ENCODE assay signal across 8 mouse cellular contexts in the genomic region with DNA sequence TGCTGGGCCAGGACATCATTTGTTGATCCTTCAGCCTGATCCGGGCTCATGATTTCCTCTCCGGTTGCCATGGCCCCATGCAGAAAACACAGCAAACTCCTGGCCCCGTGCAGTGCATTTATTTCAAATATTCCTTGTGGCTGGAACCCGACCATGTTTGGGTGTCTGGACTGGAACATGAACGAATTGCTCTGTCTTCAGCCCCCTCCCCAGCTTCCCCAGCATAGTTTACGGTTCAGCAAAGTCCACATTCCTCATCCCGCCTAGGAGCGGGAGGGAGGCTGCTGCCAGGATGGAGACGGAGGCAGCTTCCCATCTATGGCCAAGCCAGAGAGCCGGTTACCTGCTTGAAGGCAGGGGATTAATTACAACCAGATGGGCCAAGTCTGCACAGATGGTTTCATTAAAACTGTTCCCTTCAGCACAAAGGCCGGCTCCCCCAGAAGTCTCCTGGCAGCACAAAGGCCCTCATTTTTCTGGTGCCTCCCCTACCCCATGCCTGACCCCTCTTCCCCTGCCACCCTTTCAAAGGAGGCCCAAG.
DNase-seq lines count a peak whose midpoint lies in the region; ATAC-seq lines count a peak whose summit lies in the region.

No protein-coding gene starts in this region.

- H3K9me3 ChIP-seq in heart, embryonic 11.5 days (replicated peaks; ENCODE audit: control insufficient read depth, low read length) = no peaks in the 10 kb centered on the region
- no peaks in the 10 kb centered on the region for H3K9me3 ChIP-seq in embryonic facial prominence, embryonic 10.5 days
- no peaks in the 10 kb centered on the region for H3K9me3 ChIP-seq in hindbrain, embryonic 12.5 days (replicated peaks)
- no peaks in the 10 kb centered on the region for H3K9me3 ChIP-seq in lung, embryonic 16.5 days (ENCODE audit: control insufficient read depth, low read length)

- H3K4me3 ChIP-seq in heart, embryonic 11.5 days (ENCODE audit: low read depth, low read length) = no peak overlapping the region
- H3K4me3 ChIP-seq in embryonic facial prominence, embryonic 10.5 days = peak overlapping the region; percentile 1; the same call in 1 of the 2 replicates
- no peak overlapping the region for H3K4me3 ChIP-seq in hindbrain, embryonic 12.5 days
- H3K4me3 ChIP-seq in lung, embryonic 16.5 days (ENCODE audit: low read length) = no peak overlapping the region

- WGBS in heart, embryonic 11.5 days (ENCODE audit: insufficient replicate concordance) = 28% methylated on average over 11 of the region's 11 CpGs
- 18% methylated on average over 11 of the region's 11 CpGs for WGBS in embryonic facial prominence, embryonic 10.5 days
- WGBS in hindbrain, embryonic 12.5 days = 18% methylated on average over 11 of the region's 11 CpGs
- WGBS in lung, embryonic 16.5 days = 31% methylated on average over 11 of the region's 11 CpGs

- H3K4me2 ChIP-seq in heart, embryonic 11.5 days = no peak overlapping the region
- H3K4me2 ChIP-seq in hindbrain, embryonic 12.5 days (replicated peaks) = no peak overlapping the region
- no peak overlapping the region for H3K4me2 ChIP-seq in lung, embryonic 16.5 days (ENCODE audit: low read depth, low read length)

- DNase-seq in heart, postnatal 36 days = no peak
- DNase-seq in embryonic facial prominence, embryonic 10.5 days (ENCODE audit: low spot score) = peak; percentile 92
- no peak for DNase-seq in adrenal gland, postnatal 10 days
- no peak for DNase-seq in thymus, adult 18-20 months
- DNase-seq in adrenal gland, postnatal 4 days (ENCODE audit: low spot score in 2 of 2) = no peak

- peak overlapping the region; percentile 82 for H3K27ac ChIP-seq in heart, embryonic 11.5 days (ENCODE audit: low read depth, low read length)
- peak overlapping the region; percentile 88 for H3K27ac ChIP-seq in embryonic facial prominence, embryonic 10.5 days (replicated peaks)
- peak overlapping the region; percentile 84 for H3K27ac ChIP-seq in hindbrain, embryonic 12.5 days
- H3K27ac ChIP-seq in lung, embryonic 16.5 days (ENCODE audit: low read length) = peak overlapping the region; percentile 17

- ATAC-seq in heart, embryonic 11.5 days (replicated peaks; ENCODE audit: insufficient number of reproducible peaks, low FRiP score, low TSS enrichment) = no peak; the same call in 1 of the 2 replicates
- peak; percentile 70 for ATAC-seq in hindbrain, embryonic 12.5 days (ENCODE audit: low FRiP score)
- ATAC-seq in lung, embryonic 16.5 days (ENCODE audit: low read depth) = peak; percentile 9; the same call in 1 of the 2 replicates

- H3K36me3 ChIP-seq in heart, embryonic 11.5 days (ENCODE audit: control insufficient read depth, insufficient read depth, low read length) = peaks cover 3% of the 10 kb centered on the region; the same call in 1 of the 2 replicates
- H3K36me3 ChIP-seq in embryonic facial prominence, embryonic 10.5 days (replicated peaks) = peaks cover 20% of the 10 kb centered on the region
- 0 out of 2 replicates have a peak, but pooled peaks cover 4% of the 10 kb centered on the region for H3K36me3 ChIP-seq in hindbrain, embryonic 12.5 days
- H3K36me3 ChIP-seq in lung, embryonic 16.5 days (ENCODE audit: control insufficient read depth, insufficient read depth, low read length) = no peaks in the 10 kb centered on the region

- H3K9ac ChIP-seq in heart, embryonic 11.5 days (ENCODE audit: low read depth, low read length) = no peak overlapping the region
- H3K9ac ChIP-seq in hindbrain, embryonic 12.5 days = no peak overlapping the region
- H3K9ac ChIP-seq in lung, embryonic 16.5 days (ENCODE audit: low read length) = no peak overlapping the region

- intact Hi-C loops in heart, postnatal 36 days (cut with DNase I) = no loop called here

- peaks cover 33% of the 10 kb centered on the region for H3K4me1 ChIP-seq in heart, embryonic 11.5 days (ENCODE audit: control insufficient read depth, insufficient read depth, low read length)
- H3K4me1 ChIP-seq in embryonic facial prominence, embryonic 10.5 days = peaks cover 89% of the 10 kb centered on the region
- peaks cover 64% of the 10 kb centered on the region for H3K4me1 ChIP-seq in hindbrain, embryonic 12.5 days
- peaks cover 31% of the 10 kb centered on the region for H3K4me1 ChIP-seq in lung, embryonic 16.5 days (replicated peaks; ENCODE audit: control insufficient read depth, insufficient read depth, low read length)

- H3K27me3 ChIP-seq in heart, embryonic 11.5 days (ENCODE audit: control insufficient read depth, insufficient read depth, low read length) = no peaks in the 10 kb centered on the region
- H3K27me3 ChIP-seq in embryonic facial prominence, embryonic 10.5 days (replicated peaks; ENCODE audit: low read depth, poor library complexity, severe bottlenecking) = no peaks in the 10 kb centered on the region
- H3K27me3 ChIP-seq in hindbrain, embryonic 12.5 days = no peaks in the 10 kb centered on the region
- no peaks in the 10 kb centered on the region for H3K27me3 ChIP-seq in lung, embryonic 16.5 days (ENCODE audit: control insufficient read depth, insufficient read depth, low read depth, low read length)

Comparison
In these comparisons a context has a peak if more than half of its experiments do, and no peak if none do; other contexts are left out.
1. H3K27ac ChIP-seq: peak in every context shown above with its lines; median percentile 88 in embryonic facial prominence, embryonic 10.5 days; 84 in hindbrain, embryonic 12.5 days; 82 in heart, embryonic 11.5 days; 17 in lung, embryonic 16.5 days.